Mouse (Mus musculus) urinary bladder, postnatal 36 days (tissue): ENCODE measurements at regions not wholly inside any gene's neighbourhood (a gene's known extent, or its start where the extent isn't known, plus 50 kb on each side); places are given as distances from the start of the nearest gene placed in this dataset.

Experiments
- DNase-seq, 2 experiments: peaks; one replicate each; pipeline ENCODE4 v3.0.0; 2022; ENCODE audit warnings: low spot score in 2 of 2, mixed read lengths in 1 of 2

DNA sequence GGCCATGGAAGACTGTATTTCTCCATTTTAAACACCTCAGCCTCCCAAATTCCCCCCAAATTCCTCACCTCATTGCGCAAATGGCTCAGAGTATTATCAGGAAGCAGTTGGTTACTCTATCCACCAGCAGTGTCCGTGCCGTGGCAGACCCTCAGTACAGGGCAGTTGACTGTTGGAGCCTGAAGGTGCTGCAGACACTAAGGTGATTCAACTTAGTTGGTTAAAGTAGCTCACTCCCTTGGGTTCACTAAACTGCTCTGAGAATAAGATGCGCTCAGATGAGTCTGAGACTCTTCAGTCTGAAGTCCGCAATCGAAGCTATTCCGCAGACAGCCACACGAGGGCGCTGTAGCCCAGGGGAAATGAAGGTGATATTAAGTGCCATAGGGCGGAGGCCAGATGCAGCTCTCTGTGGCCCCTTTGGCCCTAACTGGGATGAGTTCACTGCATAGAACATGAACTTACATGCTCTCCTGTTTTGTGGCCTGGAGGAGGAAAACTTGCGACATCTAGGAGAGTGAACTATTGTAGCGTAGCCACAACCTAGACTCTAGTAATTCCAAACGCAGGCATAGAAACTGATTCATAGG, 62.9 kb downstream of the Amer3 start:
- DNase-seq: peak; percentile 48 to 62

DNA sequence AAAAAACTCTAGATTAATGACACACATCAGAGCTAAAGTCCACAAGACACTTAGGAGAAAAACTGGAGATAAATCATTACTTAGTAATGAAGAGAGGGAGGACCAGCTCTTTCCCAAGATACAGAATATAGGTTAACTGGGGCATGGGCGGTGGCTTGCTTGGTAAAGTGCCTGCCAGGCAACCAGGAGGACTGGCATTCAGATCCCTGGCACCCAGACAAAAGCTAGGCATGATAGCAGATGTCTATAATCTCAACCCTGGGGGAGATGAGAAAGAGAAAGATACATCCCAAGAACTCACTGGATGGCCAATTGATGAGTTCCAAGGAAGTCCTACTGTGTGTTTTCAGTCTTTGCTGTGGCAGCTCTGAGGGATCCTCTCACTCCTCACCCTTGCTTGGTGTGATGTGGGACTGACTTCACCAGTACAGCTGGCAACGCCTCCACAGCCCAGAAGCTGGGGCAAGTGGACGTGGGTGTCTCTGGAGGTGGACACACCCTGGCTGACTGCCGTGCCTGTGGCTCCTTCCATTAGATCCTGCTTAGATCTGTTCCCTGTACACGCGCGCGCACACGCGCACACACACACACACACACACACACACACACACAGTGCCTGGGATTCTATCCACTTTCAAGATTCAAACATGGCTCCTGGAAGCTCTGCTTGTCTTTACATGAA, 74.6 kb downstream of the Amer3 start:
- DNase-seq: no peak

GRCm38 (mm10) chr1:34657481-34657880, 78.0 kb downstream of the Amer3 start:
- no peak for DNase-seq

DNA sequence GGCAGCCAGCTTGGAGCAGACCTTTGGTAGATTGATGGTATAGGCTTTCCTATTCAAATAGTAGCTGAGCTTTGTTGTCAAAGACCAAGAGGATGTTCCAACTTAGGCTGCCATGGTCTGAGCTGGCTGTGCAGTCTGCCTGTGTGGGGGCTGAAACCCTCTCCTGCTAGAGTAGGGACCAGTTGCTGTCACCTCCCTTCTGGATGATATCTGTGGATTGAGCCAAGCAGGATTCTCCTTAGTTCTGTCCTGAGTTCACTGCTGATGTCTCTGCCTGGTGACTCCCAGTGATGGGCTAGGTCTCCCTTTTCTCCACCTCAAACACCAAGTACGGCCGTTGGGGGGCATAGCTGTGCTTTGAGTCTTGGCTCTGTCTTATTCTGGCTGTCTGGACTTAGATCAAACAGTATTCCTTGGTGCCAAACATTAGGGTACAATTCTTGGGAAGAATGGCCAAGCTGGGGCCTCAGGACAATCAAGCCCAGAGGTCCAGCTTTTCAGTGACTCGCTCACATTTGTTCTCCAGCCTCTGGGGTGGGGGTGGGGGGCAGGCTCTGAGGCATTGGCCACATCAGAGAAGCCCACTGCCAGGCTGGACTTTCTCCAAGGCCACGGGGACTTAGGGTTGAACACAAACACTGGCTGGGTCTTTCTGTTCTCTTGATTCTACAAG, 84.6 kb downstream of the Amer3 start:
- DNase-seq: no peak

DNA sequence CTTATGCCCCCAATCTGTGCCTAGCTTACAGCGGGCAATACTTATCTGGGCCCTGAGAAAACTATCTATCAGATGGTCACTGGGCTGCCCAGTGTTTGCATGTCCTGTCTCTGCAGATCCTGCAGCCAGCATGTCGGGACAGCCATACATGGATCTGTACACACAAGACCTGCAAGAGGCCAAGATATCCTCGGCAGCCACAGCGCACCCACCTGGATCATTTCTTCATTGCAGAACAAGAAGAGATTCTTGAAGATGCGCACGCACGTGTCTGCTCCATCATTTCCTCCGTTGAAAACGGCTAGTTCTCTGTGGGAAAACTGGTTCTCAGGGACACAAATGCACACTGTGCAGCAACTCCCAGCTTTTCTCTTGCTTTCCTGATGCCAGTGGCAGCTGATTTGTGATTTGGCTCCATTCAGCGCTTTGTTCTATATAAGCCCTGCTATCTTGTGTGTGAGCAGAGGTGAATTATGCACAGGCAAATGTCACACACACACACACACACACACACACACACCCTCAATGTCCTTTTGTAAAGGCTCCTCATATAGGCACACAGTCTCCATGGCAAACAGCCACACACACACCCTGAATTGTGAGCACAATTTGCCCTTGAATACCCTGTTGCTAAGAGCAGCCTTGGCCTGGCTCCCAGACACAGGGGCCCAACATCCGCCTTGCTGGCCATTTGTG, 85.5 kb downstream of the Amer3 start:
- no peak for DNase-seq

- DNase-seq: no peak
These were observed 86.0 kb downstream of the Amer3 start for GRCm38 (mm10) chr1:34665512-34665854.

- no peak for DNase-seq
These were observed 86.8 kb downstream of the Amer3 start for GRCm38 (mm10) chr1:34666226-34666662.

GRCm38 (mm10) chr1:34677105-34677741, 97.8 kb downstream of the Amer3 start:
- no peak for DNase-seq

- peak; percentile 77 to 87 for DNase-seq
These were observed 98.6 kb downstream of the Amer3 start for GRCm38 (mm10) chr1:34677832-34678733.

DNA sequence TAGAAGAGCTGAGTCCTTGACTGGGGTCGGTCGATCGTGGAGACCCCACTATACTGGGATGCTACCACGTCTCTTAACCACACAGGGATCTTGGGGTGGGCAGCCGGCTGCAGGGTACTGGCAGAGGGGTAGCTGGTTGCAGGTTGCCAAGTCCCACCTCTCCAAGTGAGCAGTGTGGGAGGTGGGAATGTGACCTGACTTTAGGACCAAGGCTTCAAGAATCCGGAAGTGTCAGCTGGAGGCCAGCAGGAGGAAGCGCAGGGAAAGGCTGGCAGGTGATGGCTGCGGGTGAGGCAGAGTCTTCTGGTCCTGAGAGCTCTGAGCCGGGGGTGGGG, 99.2 kb downstream of the Amer3 start:
- DNase-seq: no peak

- DNase-seq: no peak
These were observed 107.1 kb downstream of the Amer3 start for GRCm38 (mm10) chr1:34686539-34686938.

GRCm38 (mm10) chr1:34696533-34696932, 117.1 kb downstream of the Amer3 start:
- no peak for DNase-seq

GRCm38 (mm10) chr1:34700237-34701030, 121.0 kb downstream of the Amer3 start:
- DNase-seq: peak in 1 of 2 experiments; percentile 35

DNA sequence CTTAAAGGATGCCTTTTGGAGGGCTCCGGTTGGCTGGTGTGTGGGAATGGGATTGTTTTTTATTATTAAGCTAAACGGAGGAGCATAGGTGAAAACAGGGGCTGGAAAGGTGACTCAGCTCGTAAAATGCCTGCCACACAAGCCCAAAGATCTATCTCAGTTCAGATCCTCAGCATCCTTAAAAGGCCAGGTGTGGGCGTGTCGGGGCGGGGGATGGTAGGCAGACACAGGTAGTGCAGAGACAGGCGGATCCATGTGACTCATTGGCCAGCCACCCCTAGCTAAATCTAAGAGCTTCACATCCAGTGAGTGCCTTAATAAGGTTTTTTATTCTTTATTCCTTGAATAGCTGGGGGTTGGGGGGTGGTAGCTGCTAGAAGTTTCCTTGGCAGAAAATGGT, 122.0 kb downstream of the Amer3 start:
- DNase-seq: peak in 1 of 2 experiments; percentile 73

GRCm38 (mm10) chr1:34709089-34709488, 129.6 kb downstream of the Amer3 start:
- no peak for DNase-seq

GRCm38 (mm10) chr1:34722674-34723073, 120.2 kb downstream of the Fam168b start:
- peak; percentile 65 to 73 for DNase-seq

DNA sequence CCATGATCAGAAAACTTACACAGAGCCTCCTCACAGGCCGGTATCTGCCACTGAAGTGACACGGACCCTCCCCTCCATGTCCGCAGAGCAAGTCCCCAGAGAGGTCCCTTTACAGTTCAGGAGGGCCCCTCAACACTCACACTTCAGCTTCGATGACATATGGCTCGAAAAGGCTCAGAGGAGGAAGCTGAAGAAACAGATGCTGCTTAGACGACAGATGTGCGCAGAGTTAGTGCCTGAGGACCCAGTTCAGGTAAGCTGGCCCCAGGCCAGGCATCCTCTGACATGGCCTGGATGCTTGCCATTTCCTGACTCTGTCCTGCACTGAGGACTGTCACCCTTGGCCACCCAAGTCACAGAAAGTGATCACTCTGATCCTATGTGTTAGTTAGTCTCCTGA, 110.7 kb downstream of the Fam168b start:
- DNase-seq: no peak

DNA sequence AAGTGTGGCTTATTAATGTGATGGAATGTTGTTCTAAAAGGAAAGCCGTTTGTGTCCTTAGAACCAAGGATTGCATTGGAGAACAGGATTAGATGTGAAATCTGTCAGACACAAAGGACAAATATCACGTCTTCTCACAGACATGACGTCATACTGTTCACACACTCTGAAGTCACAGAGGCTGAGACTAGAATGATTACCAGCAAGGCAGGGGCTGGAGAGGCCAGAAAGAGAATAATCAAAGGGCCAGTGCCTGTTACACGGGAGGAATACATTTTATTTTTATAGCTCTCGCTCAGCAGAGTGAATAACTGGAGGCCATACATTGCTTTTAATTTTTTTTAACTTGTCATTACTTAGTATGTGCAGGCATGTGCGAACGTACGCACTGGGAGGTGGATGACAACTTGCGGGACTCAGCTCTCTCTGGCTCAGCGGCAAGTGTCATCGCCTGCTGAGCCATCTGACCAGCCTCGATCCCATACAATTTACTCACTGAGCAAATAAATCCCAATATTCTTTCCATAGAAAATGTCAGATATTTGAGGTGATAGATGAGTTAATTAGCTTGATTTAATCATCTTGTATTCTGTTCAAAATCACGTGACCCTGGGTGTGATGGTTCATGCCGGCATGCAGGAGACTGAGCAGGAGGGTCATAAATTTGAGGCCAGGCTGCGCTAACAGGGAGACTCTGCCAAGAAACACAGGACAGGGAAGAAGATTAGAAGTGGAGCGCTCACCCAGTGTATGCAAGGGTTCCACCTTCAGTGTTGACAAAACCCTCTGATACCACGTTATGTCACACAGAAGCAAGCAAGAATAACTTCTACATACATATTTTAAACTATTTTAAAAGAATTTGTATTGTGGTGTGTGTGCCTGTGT, 109.6 kb downstream of the Fam168b start:
- no peak for DNase-seq

DNA sequence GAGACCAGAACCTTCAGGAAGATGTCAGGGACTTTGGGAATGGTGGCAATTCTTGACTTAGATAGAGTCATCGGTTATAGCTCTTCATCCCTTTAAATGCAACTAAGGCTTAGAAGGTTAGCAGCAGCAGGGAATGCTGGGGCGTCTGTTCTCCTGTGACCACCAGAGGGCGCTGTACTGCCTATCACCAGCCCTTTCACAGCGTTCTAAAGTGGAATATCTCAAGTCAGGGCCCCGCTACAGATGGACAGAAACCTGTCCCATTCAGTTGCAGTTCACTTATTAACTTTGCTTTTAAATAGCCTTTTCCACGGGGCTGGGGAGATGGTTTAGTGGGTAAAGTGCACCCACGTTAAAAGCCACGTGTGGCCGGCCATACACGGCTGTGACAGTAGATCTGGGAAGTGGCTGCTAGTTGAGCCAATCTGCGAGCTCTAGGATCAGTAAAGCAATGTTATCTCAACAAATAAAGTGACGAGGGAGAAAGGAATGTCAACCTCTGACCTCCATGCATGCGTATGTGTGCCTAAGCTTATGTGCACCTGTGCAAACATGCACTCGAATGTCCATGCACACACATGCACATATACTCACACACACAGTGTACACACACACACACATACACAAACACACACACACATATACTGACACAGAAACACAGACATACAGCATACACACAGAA, 104.3 kb downstream of the Fam168b start:
- peak in 1 of 2 experiments; percentile 46 for DNase-seq
